Mouse (Mus musculus) kidney, adult 2 months (tissue): ENCODE results near the gene Matn1. TPM values are rescaled to one million over a fixed set of nuclear protein-coding genes. Genes with fewer than 3 reads are reported as not detected.

ENCODE experiments used
- DNase-seq: peaks from one replicate; pipeline ENCODE4 v3.0.0; 2021
- H3K27ac ChIP-seq: fragments of 200-500 bp; 2 replicates; pipeline ENCODE4 v1.5.1; 2012; ENCODE audit warnings: low read depth, low read length, control low read depth, inconsistent platforms; ENCODE audit not compliant: insufficient read depth
- H3K27me3 ChIP-seq: fragments of 200-500 bp; replicated peaks from 2 replicates; pipeline ENCODE4 v1.6.1; 2012; ENCODE audit warnings: mild to moderate bottlenecking, moderate library complexity, low read length, inconsistent platforms; ENCODE audit not compliant: control insufficient read depth, insufficient read depth
- H3K36me3 ChIP-seq: fragments of 200-500 bp; 2 replicates; pipeline ENCODE4 v1.6.1; 2012; ENCODE audit warnings: mild to moderate bottlenecking, moderate library complexity, low read length, inconsistent platforms; ENCODE audit not compliant: control insufficient read depth, insufficient read depth
- H3K4me1 ChIP-seq: fragments of 200-500 bp; 2 replicates; pipeline ENCODE4 v1.6.1; 2011; ENCODE audit warnings: low read length; ENCODE audit not compliant: control insufficient read depth, insufficient read depth
- H3K4me3 ChIP-seq: fragments of 200-500 bp; 2 replicates; pipeline ENCODE4 v1.5.1; 2011; ENCODE audit warnings: mild to moderate bottlenecking, low read depth, low read length, control low read depth; ENCODE audit not compliant: insufficient read depth
- CTCF ChIP-seq: fragments of 200-500 bp; conservative IDR thresholded peaks from 2 replicates; pipeline ENCODE4 v1.5.1; 2011; ENCODE audit warnings: low read depth, mild to moderate bottlenecking, control low read depth, low read length, moderate library complexity, mixed read lengths; ENCODE audit not compliant: insufficient read depth, insufficient read length
- POLR2A ChIP-seq: fragments of 200-500 bp; IDR thresholded peaks from one replicate; pipeline ENCODE4 v1.6.1; 2011; ENCODE audit warnings: low read depth, low read length, control low read depth
- WGBS: fragments of 180-500 bp; shearing (Covaris S2); methylation state at CpG from one replicate; pipeline ENCODE4 v1.1.7; 2018; 5-methylcytosine and 5-hydroxymethylcytosine counted together
- polyA plus RNA-seq: library from polyadenylated mRNA; depleted of rRNA; stranded (reverse); fragments of >200 nt; gene quantifications from 2 replicates; pipeline ENCODE4 v1.2.3, GENCODE M21; 2012

Matn1 gene
- polyA plus RNA-seq, 1 experiment, result 0.06 TPM

DNA sequence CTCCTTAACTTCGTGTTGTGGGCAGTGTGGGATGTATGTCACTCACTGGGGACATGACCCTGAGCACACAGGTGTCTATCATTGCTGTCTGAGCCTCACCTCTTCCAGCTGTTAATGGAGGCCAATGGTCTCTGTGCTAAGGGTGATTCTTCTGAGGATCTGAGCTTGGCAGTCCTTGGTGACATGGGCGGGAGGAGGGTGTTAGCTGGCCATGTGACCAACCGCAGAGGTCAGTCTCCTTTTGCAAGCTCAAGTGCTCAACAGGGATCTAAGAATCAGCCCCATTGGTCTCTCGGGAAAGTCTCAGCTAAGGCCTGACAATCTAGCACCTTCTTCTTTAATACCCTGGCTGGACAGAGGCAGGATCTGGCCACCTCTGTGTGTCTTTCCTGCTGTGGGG lies 26.6 kb upstream of the Matn1 start:
- Histone ChIP-seq H3K4me3 (no peak overlapping the region), H3K4me1 (no peaks in the 10 kb centered on the region), H3K27me3 (no peaks in the 10 kb centered on the region), H3K27ac (no peak overlapping the region), H3K36me3 (no peaks in the 10 kb centered on the region)
- 66% methylated on average over 4 of the region's 4 CpGs for WGBS
- DNase-seq, result no peak
- no peak for TF ChIP-seq POLR2A
- TF ChIP-seq CTCF, result no peak

DNA sequence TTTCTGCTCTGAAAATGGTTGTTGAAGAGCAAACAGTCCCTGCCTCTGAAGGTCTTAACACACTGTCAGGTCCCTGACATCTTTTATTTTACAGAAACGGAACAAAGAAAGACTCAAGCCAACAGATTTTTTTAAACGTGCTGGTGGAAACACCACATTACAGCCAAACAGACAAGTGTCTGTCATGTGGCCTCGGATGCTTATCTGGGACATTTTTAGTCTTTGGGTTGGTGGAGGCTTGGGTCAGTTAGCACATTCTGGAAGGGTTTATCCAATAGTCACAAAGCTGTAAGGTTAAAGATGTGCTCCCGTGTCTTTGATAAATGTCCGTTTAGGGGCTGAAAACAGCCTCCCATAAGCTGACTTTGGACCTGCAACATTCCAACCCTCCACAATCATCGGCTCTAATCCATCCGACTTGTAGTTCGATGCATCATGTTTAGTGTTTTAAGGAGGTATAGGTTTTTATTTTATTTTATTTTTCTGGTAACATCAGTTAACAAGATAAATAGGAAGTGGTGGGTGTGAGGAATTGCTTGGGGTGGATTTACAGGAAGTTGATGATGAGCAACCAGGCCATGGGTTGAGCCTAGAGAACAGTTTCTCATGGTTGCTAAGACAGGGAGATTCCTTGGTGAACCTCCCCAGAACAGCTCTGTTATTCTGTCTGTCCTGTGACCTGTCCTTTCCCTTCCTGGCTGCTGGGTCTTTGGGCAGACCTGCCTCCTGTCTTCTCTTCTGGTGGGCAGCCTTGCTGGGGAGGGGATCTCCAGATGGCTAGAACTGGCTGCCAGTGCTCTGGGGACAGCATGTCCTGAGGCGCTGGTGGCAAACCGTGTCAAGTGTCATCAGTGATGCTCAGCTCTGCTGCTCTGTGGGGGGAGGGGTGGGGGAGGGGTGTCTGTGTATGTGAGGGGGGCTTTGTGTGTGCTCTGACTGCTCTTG lies 25.1 kb upstream of the Matn1 start:
- no peak for DNase-seq

DNA sequence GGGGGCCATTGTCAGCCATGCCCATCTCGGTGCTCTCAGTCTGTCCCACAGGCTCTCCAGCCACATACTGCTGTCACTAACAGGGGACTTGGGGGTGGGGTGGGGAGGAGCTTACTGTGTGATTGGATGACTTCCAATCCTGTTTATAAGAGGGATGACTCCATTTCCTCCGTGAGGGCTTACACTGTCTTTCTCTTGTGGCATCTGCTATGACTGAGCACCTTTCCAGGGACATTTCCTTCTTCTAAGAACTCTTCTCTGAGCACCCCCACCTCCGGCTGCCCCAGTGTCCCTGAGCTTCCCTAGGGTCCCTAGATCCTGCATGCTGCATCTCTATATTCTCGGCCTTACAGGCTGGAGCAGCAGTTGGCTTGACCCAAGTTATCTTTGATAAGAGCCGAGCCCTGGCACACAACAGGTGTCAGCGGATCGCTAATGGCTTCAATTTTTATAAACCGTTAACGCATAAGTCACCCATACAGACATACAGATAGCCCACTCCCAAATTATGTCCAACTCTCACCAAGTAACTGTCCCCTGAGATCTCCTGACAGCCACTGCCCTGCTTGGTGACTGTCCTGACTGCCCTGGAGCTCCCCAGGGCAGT lies 24.3 kb upstream of the Matn1 start:
- Histone ChIP-seq H3K27ac (no peak overlapping the region), H3K36me3 (no peaks in the 10 kb centered on the region), H3K4me1 (no peaks in the 10 kb centered on the region), H3K4me3 (no peak overlapping the region), H3K27me3 (no peaks in the 10 kb centered on the region)
- DNase-seq, result no peak
- no peak for TF ChIP-seq CTCF
- no peak for TF ChIP-seq POLR2A
- WGBS, result 66% methylated on average over 9 of the region's 9 CpGs

More for the DNA sequence above, 25.1 kb upstream of the Matn1 start:
- Histone ChIP-seq H3K4me1 (no peaks in the 10 kb centered on the region), H3K27me3 (no peaks in the 10 kb centered on the region), H3K27ac (no peak overlapping the region), H3K4me3 (no peak overlapping the region), H3K36me3 (no peaks in the 10 kb centered on the region)
- TF ChIP-seq CTCF (no peak), POLR2A (no peak)
- WGBS, result 74% methylated on average over 10 of the region's 10 CpGs

DNA sequence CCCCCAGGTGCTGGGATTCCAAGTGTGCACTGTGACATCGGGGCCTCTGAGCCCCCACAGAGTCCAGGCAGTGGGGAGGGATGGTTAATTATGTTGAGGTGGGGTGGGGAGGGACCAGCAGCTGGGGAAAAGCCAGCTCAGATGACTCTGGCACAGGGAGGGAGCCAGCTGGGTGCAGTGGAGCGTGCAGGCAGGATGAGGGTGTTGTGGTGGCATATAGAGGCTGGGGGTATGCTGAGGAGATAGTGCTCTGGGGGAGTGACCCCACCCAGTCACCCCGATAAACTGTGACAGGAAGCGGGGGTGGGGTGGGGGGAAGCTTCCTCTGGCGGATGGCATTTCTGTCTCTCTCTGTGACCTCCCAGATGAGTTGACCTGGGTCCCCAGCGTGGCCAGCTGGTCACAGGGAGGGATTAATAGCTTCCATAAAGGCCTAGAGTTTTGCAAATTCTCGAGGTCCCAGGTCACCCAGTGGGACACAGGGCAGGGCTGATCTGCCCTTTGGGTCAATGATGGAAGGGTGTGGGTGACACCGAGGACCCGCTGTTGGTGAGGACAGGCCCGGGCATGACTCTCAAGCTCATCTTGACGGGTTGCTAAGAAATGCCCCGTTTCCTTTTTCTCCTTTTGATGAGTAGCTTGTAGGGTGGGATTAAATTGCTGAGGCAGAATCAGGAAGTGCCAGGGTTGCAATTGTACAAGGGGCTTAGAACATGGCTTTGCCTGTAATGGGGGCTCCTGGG lies 23.1 kb upstream of the Matn1 start:
- no peak for DNase-seq
- TF ChIP-seq CTCF, result no peak
- no peak for TF ChIP-seq POLR2A
- H3K36me3 ChIP-seq, result no peaks in the 10 kb centered on the region
- no peaks in the 10 kb centered on the region for H3K4me1 ChIP-seq
- no peak overlapping the region for H3K4me3 ChIP-seq
- no peaks in the 10 kb centered on the region for H3K27me3 ChIP-seq
- H3K27ac ChIP-seq, result no peak overlapping the region
- WGBS, result 24% methylated on average over 12 of the region's 12 CpGs

DNA sequence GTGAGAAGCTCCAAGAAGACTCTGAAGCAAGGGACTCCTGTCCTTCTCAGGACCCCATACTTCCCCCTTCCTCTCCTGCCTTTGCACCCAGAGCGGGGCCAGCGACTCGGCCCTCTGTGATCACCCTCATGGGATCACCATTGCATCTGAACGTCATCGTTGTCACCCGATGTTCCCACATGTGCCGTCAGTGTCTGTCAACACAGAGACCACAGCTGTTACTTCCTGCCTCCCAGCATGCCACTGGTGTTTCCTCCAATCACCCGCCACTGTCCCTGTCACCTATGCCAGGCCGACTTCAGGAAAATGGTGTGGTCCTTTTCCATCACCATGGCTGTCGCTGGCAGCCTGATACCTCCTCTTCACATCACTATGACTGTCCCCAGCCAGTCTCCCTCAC lies 22.2 kb upstream of the Matn1 start:
- TF ChIP-seq CTCF (no peak), POLR2A (no peak)
- no peak overlapping the region for H3K27ac ChIP-seq
- DNase-seq, result no peak
- 66% methylated on average over 10 of the region's 10 CpGs for WGBS
- no peaks in the 10 kb centered on the region for H3K27me3 ChIP-seq
- no peaks in the 10 kb centered on the region for H3K36me3 ChIP-seq
- H3K4me3 ChIP-seq, result no peak overlapping the region
- no peaks in the 10 kb centered on the region for H3K4me1 ChIP-seq

DNA sequence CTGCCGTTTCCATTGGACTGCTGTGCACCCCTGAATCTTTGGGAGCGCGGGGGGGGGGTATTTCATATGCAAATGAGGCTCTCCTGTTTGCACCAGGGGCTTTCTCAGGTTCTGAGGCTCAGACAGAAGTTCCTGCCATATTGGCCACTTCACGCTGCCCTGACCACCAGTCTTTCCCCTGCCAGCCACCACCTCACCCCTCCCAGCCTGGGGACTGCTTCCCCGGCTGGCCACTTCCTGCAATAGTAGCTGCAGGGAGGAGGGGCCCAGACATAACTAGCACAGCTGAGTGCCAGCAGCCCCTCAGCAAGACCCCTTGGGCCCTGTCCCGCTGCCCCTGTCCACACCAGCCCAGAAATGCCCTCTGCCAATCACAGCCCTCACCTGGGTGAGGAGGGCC lies 17.9 kb upstream of the Matn1 start:
- no peaks in the 10 kb centered on the region for H3K36me3 ChIP-seq
- H3K4me3 ChIP-seq, result no peak overlapping the region

DNA sequence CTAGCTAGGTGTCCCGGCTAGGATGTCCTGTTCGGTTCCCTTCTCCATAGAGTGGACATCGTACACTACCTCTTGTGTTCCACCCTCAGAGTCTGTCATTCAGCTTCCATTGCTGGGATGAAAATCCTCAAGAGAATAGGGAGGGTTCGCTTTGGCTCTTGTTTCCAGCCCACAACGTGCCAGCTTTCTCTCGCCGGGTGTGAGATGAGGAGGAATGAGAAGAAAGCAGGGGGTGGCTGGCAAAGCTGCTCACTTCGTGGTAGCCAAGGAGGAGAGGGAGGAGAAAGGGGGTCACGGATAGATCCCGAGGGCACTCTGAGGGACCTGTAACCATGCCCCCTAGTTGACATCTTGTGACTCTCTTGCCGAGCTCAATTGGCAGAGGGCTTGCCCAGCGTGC lies 16.4 kb upstream of the Matn1 start:
- no peaks in the 10 kb centered on the region for H3K36me3 ChIP-seq
- H3K4me1 ChIP-seq, result no peaks in the 10 kb centered on the region
- 81% methylated on average over 12 of the region's 12 CpGs for WGBS
- H3K27ac ChIP-seq, result no peak overlapping the region
- no peak for DNase-seq
- no peaks in the 10 kb centered on the region for H3K27me3 ChIP-seq
- TF ChIP-seq CTCF, result no peak
- no peak for TF ChIP-seq POLR2A
- H3K4me3 ChIP-seq, result no peak overlapping the region

More for the DNA sequence above, 17.9 kb upstream of the Matn1 start:
- no peak overlapping the region for H3K27ac ChIP-seq
- no peak for DNase-seq
- TF ChIP-seq POLR2A (no peak), CTCF (no peak)
- H3K27me3 ChIP-seq, result no peaks in the 10 kb centered on the region
- H3K4me1 ChIP-seq, result no peaks in the 10 kb centered on the region
- WGBS, result 50% methylated on average over 6 of the region's 6 CpGs
